Mouse (Mus musculus) left cerebral cortex, adult 8-10 months (tissue): ENCODE data around the gene Chmp6. TPM values are rescaled to one million over a fixed set of nuclear protein-coding genes. Genes with fewer than 3 reads are reported as not detected.

Experiments used
- DNase-seq, 2 experiments: peaks; one replicate each; pipeline ENCODE4 v3.0.0; 2022; ENCODE audit warnings: low spot score in 2 of 2
- total RNA-seq, 4 experiments: library from RNA; stranded (reverse); gene quantifications; 2 replicates each; pipeline ENCODE4 v1.2.4; 2022

Gene Chmp6
- total RNA-seq, 4 experiments from 2014 or later: 39.5 to 43.1 (median 41.9) TPM

DNA sequence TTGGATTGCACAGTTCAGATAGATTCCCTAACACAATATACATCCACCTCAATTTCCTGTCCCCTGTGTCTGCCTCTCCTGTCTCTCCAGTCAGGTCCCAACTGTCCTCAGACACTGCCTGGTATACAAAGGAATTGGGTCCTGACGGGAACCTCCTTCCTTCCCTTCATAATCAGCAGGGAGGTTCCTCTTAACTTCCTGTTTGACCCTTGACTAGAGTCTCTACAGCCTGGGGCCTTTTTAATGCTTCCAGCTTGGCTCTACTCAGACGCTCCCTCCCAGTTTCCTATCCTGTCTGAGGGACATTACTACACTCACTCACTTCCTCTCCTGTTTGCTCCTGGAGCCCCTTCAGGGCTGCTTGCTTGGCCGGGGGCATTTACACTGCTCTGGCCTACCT is 42.2 kb downstream of the Chmp6 start:
- no peak for DNase-seq

DNA sequence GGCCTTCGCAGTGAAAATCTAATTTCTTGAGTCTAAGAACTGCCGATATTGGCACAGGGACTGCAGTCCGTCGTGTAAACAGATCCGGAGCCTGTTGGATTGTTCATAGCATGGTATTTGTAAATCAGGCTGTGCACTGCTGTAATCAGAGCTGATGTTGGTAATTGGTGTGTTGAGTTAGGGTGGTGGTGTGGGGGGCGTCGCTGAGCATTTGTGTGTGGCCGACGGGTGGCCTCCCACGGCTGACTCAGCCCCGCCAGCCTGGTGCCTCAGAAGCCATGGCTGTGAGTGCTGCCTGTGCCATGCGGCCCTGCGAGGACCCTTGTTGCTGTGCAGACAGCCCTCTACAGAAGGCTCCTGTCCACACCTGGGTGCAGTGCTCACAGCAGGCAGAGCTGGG is 43.3 kb downstream of the Chmp6 start:
- no peak for DNase-seq

DNA sequence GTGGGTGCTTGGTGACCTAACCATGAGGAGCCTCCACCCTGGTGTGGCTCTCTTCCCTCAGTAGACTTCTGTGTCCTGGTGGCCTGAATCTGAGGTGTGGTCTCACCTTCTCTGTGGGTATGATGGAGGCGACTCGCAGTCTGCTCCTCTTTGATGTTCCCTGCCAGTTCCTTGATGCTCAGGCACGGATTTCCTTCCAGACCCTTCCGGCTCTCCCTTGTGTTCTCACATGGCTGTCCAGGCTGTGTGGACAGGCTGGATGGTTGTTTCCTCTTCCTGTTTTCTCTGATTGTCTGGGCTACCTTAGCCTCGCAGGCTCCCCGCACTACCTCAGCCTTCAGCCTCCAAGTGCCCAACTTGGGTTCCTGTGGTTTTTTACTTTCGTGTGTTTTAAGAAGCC is 45.6 kb downstream of the Chmp6 start:
- DNase-seq: no peak

DNA sequence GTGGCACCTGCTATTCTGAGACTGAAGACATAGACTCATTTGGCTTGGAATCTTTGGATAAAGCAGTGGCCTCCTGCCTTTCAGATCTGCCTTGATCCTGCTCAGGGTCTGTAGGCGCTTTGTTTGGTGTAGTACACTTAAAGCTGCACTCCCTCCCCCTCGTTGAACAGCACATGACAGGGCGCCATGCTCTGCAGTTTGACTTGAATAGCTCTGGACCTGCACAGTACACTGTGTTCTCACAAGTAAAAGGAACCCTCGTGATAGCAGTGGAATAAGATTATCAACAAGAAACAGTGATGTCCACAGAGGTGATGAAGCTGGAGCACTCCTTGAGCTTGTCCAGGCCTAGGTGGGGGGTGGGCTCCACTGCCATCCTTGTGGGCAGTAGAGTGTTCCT is 46.5 kb downstream of the Chmp6 start:
- DNase-seq: no peak

DNA sequence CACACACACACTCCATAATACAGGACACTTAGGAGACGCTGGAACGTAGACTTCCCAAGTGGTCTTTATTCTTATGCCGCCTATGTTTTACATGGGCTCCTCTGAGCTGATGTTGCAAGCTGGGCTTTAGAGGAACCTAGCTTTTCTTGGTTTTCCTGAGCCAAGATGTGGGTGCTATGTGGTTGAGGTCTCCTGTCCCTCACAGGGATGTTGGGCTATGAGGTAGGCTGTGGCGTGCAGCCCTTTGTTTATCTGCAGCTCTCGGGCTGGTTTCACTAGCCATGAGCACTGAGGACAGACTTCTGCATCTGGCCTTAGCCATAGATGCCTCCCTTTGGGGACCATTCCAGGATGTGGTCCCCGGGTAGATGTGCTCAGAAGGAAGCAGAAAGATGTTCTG is 47.4 kb downstream of the Chmp6 start:
- no peak for DNase-seq

DNA sequence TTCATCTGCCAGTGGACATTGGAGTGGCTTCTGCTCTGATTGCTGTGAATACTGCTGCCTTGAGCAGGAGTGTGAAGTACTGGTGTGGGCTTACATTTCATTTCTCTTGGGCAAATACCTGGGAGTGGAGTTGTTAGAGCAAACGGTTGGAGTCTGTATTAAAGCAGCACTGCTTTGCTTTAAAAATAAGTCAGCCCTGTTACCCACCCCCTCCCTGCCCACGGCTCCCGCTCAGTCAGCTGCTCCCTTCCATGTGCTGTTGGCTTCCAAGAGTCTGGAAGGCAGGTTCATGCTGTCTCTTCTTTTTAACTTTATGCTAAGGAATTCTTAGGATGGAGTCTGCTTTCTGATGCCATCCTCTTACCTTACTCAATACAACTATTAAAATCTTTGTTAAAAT is 48.3 kb downstream of the Chmp6 start:
- no peak for DNase-seq

DNA sequence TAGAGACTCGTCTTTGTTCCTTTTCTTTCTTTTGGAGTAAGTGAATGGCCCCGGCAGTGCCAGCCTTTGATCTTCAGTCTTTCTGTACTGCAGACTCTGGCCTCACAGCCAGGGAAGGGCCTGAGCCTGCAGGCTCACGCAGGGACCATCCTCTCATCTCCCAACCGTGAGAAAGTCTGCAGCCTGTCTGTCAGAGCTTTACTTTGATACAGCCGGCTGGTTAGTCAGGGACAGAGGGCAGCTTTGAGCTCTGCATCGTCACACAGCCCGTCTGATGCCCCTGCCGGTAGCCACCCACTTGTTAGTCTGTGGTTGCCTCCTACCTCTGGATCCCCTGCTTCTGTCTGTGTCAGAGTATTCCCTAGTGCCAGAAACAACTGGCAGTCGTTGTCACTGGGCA is 51.8 kb downstream of the Chmp6 start:
- DNase-seq: no peak

DNA sequence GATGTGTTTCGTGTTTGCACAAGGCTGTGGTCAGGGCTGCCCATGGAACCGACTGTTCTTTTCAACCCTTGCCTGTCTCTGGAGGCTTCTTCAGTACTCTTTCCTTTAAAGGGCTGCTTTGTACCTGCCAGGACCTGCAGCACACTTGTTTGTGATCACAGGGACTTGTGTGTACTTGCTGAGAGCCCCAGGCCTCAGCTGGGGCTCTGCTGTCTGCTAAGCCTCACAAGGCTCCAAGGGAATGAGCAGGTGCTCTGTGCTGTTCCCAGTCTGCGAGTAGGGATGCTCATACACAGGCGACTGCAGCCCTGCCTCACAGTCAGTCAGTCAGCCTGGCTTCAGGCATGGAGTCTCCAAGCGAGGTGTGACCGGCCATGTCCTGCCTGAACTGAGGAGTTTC is 53.1 kb downstream of the Chmp6 start:
- no peak for DNase-seq

DNA sequence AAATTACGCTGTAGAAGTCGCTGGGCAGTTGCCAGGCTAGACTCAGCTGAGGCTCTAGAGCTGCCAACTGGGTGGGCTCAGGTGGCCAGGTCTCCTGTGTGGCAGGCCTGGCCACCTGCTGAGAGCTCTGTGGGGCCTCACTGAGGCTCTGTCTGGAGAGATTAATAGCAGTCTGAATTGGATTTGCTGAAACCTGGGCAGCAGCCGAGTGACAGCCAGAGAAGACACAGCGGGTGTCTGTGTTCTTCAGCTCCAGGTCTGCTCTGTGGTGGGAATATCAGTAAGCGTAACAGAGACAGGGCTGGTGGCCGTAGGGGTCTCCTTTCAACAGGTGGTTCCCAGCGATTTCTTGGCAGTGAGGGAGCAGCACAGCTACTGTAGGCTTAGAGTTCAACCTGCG is 54.2 kb downstream of the Chmp6 start:
- no peak for DNase-seq

DNA sequence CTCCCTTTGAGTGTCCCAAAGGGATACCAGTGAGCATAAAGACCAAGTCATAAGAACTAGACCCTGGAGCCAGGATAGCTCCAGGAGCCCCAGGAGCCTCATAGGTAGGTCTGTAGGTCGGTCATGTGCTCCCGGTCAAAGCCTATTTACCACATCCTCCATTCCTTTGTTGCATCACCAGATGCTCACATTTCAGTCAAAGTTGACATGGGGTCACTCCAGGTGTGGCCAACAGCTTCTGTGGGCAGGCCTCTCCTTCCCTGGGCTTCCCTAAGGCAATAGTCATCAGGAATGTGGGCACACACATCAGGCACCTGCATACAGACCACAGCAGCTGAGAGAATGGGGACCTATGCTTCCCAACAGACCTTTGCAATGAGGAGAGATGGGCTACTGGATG is 54.7 kb downstream of the Chmp6 start:
- no peak for DNase-seq

Other genes starting within 250 kb of the Chmp6 start
- 100 to 1,000 TPM; 214 to 238 (median 219) TPM for gene Baiap2, start 29.3 kb downstream of the Chmp6 start, total RNA-seq
- gene Aatk, start 133.7 kb downstream of the Chmp6 start, total RNA-seq: 100 to 1,000 TPM; 217 to 244 (median 225) TPM
- gene Cep131, start 173.4 kb downstream of the Chmp6 start, total RNA-seq: 10 to 100 TPM; 29.8 to 37.4 (median 32.2) TPM
- gene Tepsin, start 185.3 kb downstream of the Chmp6 start, total RNA-seq: 10 to 100 TPM; 15.7 to 17.7 (median 17.0) TPM
- gene Ndufaf8, start 185.5 kb downstream of the Chmp6 start, total RNA-seq: 10 to 100 TPM; 27.8 to 44.9 (median 35.4) TPM
- gene Slc38a10, start 237.9 kb downstream of the Chmp6 start, total RNA-seq: 10 to 100 TPM; 80.0 to 98.8 (median 89.6) TPM